In the genomic region with DNA sequence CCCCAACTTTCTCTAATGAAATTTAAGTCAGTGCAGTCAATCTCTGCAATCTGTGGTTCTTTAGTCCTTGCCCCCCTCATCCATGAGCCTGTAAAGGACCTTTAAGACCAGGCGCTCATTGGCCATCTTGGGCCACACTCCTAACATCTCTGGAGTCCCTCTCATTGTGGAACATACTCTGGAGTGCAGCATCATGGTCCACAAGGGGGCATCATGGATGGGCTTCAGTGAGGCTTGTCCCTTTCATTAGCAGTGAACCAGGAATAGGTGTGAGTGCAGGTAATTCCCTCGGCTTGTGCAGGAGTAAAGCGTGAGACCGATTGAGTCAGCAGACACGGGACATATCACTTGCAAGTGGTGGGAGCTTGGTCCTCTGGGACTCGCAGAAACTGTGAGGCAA, we compare ENCODE assay signal across 18 mouse cellular contexts.
DNase-seq lines count a peak whose midpoint lies in the region; ATAC-seq and TF ChIP-seq lines count a peak whose summit lies in the region.
"Had no signal": no experiment of that assay in that cellular context is flagged by ENCODE, and none has a peak within 500 bp of the region (broad histone marks: within the 10 kb centered on the region; RNA-seq: fewer than 3 reads in every experiment).

No protein-coding gene starts in this region.

- TF ChIP-seq CTCF in forebrain, postnatal 0 days (IDR thresholded peaks at IDR 0.05; ENCODE audit: low read depth), result peak; percentile 51
- peak; percentile 60 for TF ChIP-seq CTCF in layer of hippocampus, adult 2 months (conservative IDR thresholded peaks at IDR 0.05)
- peak; percentile 58 for TF ChIP-seq CTCF in midbrain, postnatal 0 days (IDR thresholded peaks at IDR 0.05)

- H3K9me3 ChIP-seq in forebrain, postnatal 0 days (ENCODE audit: low read length), result no peaks in the 10 kb centered on the region
- H3K9me3 ChIP-seq in forebrain, embryonic 13.5 days (replicated peaks), result no peaks in the 10 kb centered on the region
- H3K9me3 ChIP-seq in midbrain, postnatal 0 days (ENCODE audit: low read length), result no peaks in the 10 kb centered on the region
- no peaks in the 10 kb centered on the region for H3K9me3 ChIP-seq in midbrain, embryonic 15.5 days
- H3K9me3 ChIP-seq: heart, embryonic 10.5 days; limb, embryonic 10.5 days; midbrain, embryonic 12.5 days had no signal

- no peak overlapping the region for H3K4me3 ChIP-seq in forebrain, postnatal 0 days (ENCODE audit: low read depth, low read length)
- H3K4me3 ChIP-seq in forebrain, embryonic 13.5 days, result no peak overlapping the region
- no peak overlapping the region for H3K4me3 ChIP-seq in layer of hippocampus, adult 2 months
- no peak overlapping the region for H3K4me3 ChIP-seq in midbrain, postnatal 0 days (ENCODE audit: low read depth, low read length)
- H3K4me3 ChIP-seq in midbrain, embryonic 15.5 days, result no peak overlapping the region
- H3K4me3 ChIP-seq: heart, embryonic 10.5 days; limb, embryonic 10.5 days; midbrain, embryonic 12.5 days had no signal

- no peak for ATAC-seq in forebrain, postnatal 0 days
- no peak for ATAC-seq in forebrain, embryonic 13.5 days
- ATAC-seq in midbrain, postnatal 0 days (ENCODE audit: low FRiP score), result no peak
- ATAC-seq in midbrain, embryonic 15.5 days (replicated peaks), result no peak

- no peaks in the 10 kb centered on the region for H3K27me3 ChIP-seq in forebrain, postnatal 0 days (ENCODE audit: insufficient read depth, low read length)
- no peaks in the 10 kb centered on the region for H3K27me3 ChIP-seq in forebrain, embryonic 13.5 days
- no peaks in the 10 kb centered on the region for H3K27me3 ChIP-seq in midbrain, postnatal 0 days (ENCODE audit: insufficient read depth, low read length)
- H3K27me3 ChIP-seq in midbrain, embryonic 15.5 days (replicated peaks), result no peaks in the 10 kb centered on the region

- no peaks in the 10 kb centered on the region for H3K4me1 ChIP-seq in forebrain, postnatal 0 days (ENCODE audit: insufficient read depth)
- no peaks in the 10 kb centered on the region for H3K4me1 ChIP-seq in forebrain, embryonic 13.5 days
- no peaks in the 10 kb centered on the region for H3K4me1 ChIP-seq in midbrain, postnatal 0 days (ENCODE audit: insufficient read depth, low read length)
- peaks cover 5% of the 10 kb centered on the region; the same call in 1 of the 2 replicates for H3K4me1 ChIP-seq in midbrain, embryonic 15.5 days

- 85% methylated on average over 6 of the region's 6 CpGs for WGBS in forebrain, postnatal 0 days
- 87% methylated on average over 6 of the region's 6 CpGs for WGBS in forebrain, embryonic 13.5 days
- WGBS in midbrain, postnatal 0 days, result 85% methylated on average over 6 of the region's 6 CpGs
- WGBS in midbrain, embryonic 15.5 days, result 90% methylated on average over 6 of the region's 6 CpGs

- H3K27ac ChIP-seq in forebrain, postnatal 0 days (ENCODE audit: low read depth, low read length), result no peak overlapping the region
- H3K27ac ChIP-seq in forebrain, embryonic 13.5 days, result no peak overlapping the region
- H3K27ac ChIP-seq in layer of hippocampus, adult 2 months, result no peak overlapping the region
- no peak overlapping the region for H3K27ac ChIP-seq in midbrain, postnatal 0 days (ENCODE audit: low read depth, low read length)
- H3K27ac ChIP-seq in midbrain, embryonic 15.5 days, result no peak overlapping the region
- H3K27ac ChIP-seq: hindbrain, embryonic 14.5 days; limb, embryonic 10.5 days; macrophage; midbrain, embryonic 12.5 days had no signal

- H3K9ac ChIP-seq in forebrain, postnatal 0 days, result no peak overlapping the region
- no peak overlapping the region for H3K9ac ChIP-seq in forebrain, embryonic 13.5 days
- no peak overlapping the region for H3K9ac ChIP-seq in midbrain, postnatal 0 days (replicated peaks; ENCODE audit: low read length, poor library complexity, severe bottlenecking)
- no peak overlapping the region for H3K9ac ChIP-seq in midbrain, embryonic 15.5 days
- H3K9ac ChIP-seq: hindbrain, embryonic 14.5 days; midbrain, embryonic 12.5 days had no signal

- H3K4me2 ChIP-seq in forebrain, postnatal 0 days (ENCODE audit: low read depth), result no peak overlapping the region
- no peak overlapping the region for H3K4me2 ChIP-seq in forebrain, embryonic 13.5 days
- no peak overlapping the region for H3K4me2 ChIP-seq in midbrain, postnatal 0 days (ENCODE audit: low read depth, low read length, poor library complexity, severe bottlenecking)
- no peak overlapping the region for H3K4me2 ChIP-seq in midbrain, embryonic 15.5 days
- H3K4me2 ChIP-seq: hindbrain, embryonic 14.5 days; midbrain, embryonic 12.5 days had no signal

- no peaks in the 10 kb centered on the region for H3K36me3 ChIP-seq in forebrain, postnatal 0 days (ENCODE audit: insufficient read depth)
- no peaks in the 10 kb centered on the region for H3K36me3 ChIP-seq in forebrain, embryonic 13.5 days (ENCODE audit: poor library complexity, severe bottlenecking)
- H3K36me3 ChIP-seq in midbrain, postnatal 0 days (ENCODE audit: insufficient read depth, low read length), result no peaks in the 10 kb centered on the region
- no peaks in the 10 kb centered on the region for H3K36me3 ChIP-seq in midbrain, embryonic 15.5 days (replicated peaks)
- H3K36me3 ChIP-seq: heart, embryonic 10.5 days; limb, embryonic 10.5 days; midbrain, embryonic 12.5 days had no signal

- no peak for DNase-seq in forebrain, postnatal 0 days
- no peak for DNase-seq in layer of hippocampus, adult 2 months (ENCODE audit: low spot score in 2 of 2)
- DNase-seq in layer of hippocampus, postnatal 14 days (ENCODE audit: low spot score in 2 of 2), result no peak
- no peak for DNase-seq in midbrain, postnatal 0 days (ENCODE audit: low spot score)
- peak; percentile 35 to 59 for DNase-seq in kidney, postnatal 4 days
- DNase-seq in thymus, postnatal 36 days, result no peak
- DNase-seq: adrenal gland, postnatal 10 days; cerebellum, adult 18-20 months; layer of hippocampus, postnatal 36 days; right cerebral cortex, postnatal 4 days; thymus, adult 18-20 months had no signal

Comparison
In these comparisons a context has a peak if more than half of its experiments do, and no peak if none do; other contexts are left out.
1. DNase-seq: peak in kidney, postnatal 4 days (2 of 2); none in forebrain, postnatal 0 days (single experiment), layer of hippocampus, adult 2 months (0 of 2), layer of hippocampus, postnatal 14 days (0 of 2), midbrain, postnatal 0 days (single experiment) and thymus, postnatal 36 days (0 of 2).
2. Peak in every context shown above with its lines, with median percentiles within 50 percentile points of each other: CTCF ChIP-seq.